Mouse (Mus musculus) neural tube, embryonic 12.5 days (tissue): ENCODE measurements at regions not wholly inside any gene's neighbourhood (a gene's known extent, or its start where the extent isn't known, plus 50 kb on each side); places are given as distances from the start of the nearest gene placed in this dataset.
A peak's percentile ranks its signal among the peaks of the same experiment; 100 is the strongest.

Experiments
- ATAC-seq: fragments of 200-750 bp; cut with Nextera tagmentation; 2 replicates; pipeline ENCODE4 v1.8.0; 2017; ENCODE audit warnings: low read depth, mild to moderate bottlenecking, moderate TSS enrichment, moderate library complexity; ENCODE audit not compliant: low FRiP score
- H3K27ac ChIP-seq: fragments of 300-500 bp; sonication (generic); 2 replicates; pipeline ENCODE4 v1.5.1; 2016
- H3K27me3 ChIP-seq: fragments of 300-500 bp; sonication (generic); replicated peaks from 2 replicates; pipeline ENCODE4 v1.6.1; 2016; ENCODE audit warnings: mild to moderate bottlenecking
- H3K36me3 ChIP-seq: fragments of 300-500 bp; sonication (generic); 2 replicates; pipeline ENCODE4 v1.6.1; 2016; ENCODE audit warnings: mild to moderate bottlenecking
- H3K4me1 ChIP-seq: fragments of 300-500 bp; sonication (generic); 2 replicates; pipeline ENCODE4 v1.6.1; 2016
- H3K4me2 ChIP-seq: fragments of 300-500 bp; sonication (generic); replicated peaks from 2 replicates; pipeline ENCODE4 v1.6.1; 2016; ENCODE audit warnings: mild to moderate bottlenecking
- H3K4me3 ChIP-seq: fragments of 300-500 bp; sonication (generic); 2 replicates; pipeline ENCODE4 v1.5.1; 2016
- H3K9ac ChIP-seq: fragments of 300-500 bp; sonication (generic); 2 replicates; pipeline ENCODE4 v1.6.1; 2016; ENCODE audit warnings: mild to moderate bottlenecking
- H3K9me3 ChIP-seq: fragments of 300-500 bp; sonication (generic); 2 replicates; pipeline ENCODE4 v1.6.1; 2016; ENCODE audit warnings: mild to moderate bottlenecking
- WGBS: fragments of 180-500 bp; shearing (Covaris S2); methylation state at CpG from one replicate; pipeline ENCODE4 v1.1.7; 2016; 5-methylcytosine and 5-hydroxymethylcytosine counted together

DNA sequence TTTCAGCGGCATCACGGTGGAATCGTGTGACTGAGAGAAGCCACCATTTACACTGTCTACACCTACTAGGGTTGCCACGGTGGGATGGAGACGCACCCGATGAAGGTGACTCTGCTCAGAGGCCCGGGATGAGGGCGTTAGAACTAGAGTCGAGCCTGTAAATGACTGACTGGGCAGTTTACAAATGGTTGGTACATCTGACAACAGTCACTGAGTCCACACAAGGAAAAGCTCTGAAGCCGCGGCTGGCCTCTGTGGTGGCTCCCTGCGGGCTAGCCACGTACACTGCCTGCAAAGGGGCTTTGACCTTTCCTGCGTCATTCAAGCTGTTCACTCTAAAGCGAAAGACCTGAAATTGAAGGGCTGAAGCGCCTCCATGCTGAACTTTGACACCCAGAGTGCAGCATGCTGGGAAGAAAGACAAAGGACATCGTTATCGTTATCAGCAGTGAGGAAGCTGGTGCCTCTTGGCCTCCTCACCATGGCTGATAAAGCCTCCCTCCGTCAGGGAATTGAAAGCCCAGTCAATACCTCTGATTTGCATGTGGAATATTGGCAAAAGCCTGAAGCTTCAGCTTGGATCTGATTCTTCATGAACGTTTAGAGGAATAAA is 462.1 kb upstream of the Arglu1 start:
- Histone ChIP-seq H3K4me2 (no peak overlapping the region), H3K36me3 (no peaks in the 10 kb centered on the region), H3K27ac (no peak overlapping the region), H3K9me3 (no peaks in the 10 kb centered on the region), H3K4me3 (no peak overlapping the region), H3K27me3 (no peaks in the 10 kb centered on the region), H3K4me1 (peaks cover 5% of the 10 kb centered on the region; the same call in 1 of the 2 replicates), H3K9ac (no peak overlapping the region)
- no peak for ATAC-seq
- 73% methylated on average over 20 of the region's 20 CpGs for WGBS

- Histone ChIP-seq H3K27me3 (no peaks in the 10 kb centered on the region), H3K9me3 (no peaks in the 10 kb centered on the region), H3K27ac (no peak overlapping the region), H3K4me3 (no peak overlapping the region), H3K9ac (no peak overlapping the region), H3K4me1 (peaks cover 3% of the 10 kb centered on the region; the same call in 1 of the 2 replicates), H3K4me2 (no peak overlapping the region), H3K36me3 (no peaks in the 10 kb centered on the region)
- WGBS = 79% methylated on average over 3 of the region's 3 CpGs
- no peak for ATAC-seq
Measured at GRCm38 (mm10) chr8:9144362-9144761, 454.0 kb upstream of the Arglu1 start.

- H3K4me1 ChIP-seq = peaks cover 3% of the 10 kb centered on the region; the same call in 1 of the 2 replicates
- no peak overlapping the region for H3K9ac ChIP-seq
- no peak overlapping the region for H3K27ac ChIP-seq
- H3K36me3 ChIP-seq = no peaks in the 10 kb centered on the region
- H3K4me3 ChIP-seq = no peak overlapping the region
- 74% methylated on average over 3 of the region's 3 CpGs for whole genome bisulfite sequencing
- H3K27me3 ChIP-seq = no peaks in the 10 kb centered on the region
- no peak overlapping the region for H3K4me2 ChIP-seq
- no peaks in the 10 kb centered on the region for H3K9me3 ChIP-seq
- no peak for ATAC-seq
Measured at GRCm38 (mm10) chr8:9139781-9140180, 449.5 kb upstream of the Arglu1 start.

DNA sequence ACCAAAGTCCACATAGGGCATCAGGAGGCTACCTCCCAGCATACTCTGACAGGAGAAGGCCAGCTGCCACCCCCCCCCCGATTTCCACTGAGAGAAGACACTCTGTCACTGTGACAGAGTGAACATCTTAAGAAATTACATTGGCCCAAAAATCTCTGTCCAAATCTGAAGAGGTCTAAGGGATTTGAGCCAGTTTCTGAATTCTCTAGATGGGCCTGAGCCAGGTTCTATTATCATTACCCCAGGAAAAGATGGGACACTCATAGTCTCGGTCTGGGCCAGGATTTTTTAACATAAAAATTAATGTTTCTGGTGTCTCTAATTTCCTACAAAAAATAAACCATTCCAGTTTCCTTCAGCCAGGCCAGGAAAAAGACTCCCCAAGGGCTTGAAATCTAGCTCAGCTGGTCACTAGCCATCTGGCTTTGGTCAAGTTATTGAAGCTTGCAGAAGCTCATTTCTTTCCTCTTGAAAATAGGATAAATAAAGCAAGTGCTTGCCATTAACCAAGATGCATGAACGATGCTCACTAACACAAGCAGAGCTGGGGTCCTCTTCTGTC is 448.8 kb upstream of the Arglu1 start:
- no peaks in the 10 kb centered on the region for H3K36me3 ChIP-seq
- WGBS = 77% methylated on average over 3 of the region's 3 CpGs
- H3K9me3 ChIP-seq = no peaks in the 10 kb centered on the region
- no peak overlapping the region for H3K4me3 ChIP-seq
- H3K4me2 ChIP-seq = no peak overlapping the region
- H3K27ac ChIP-seq = no peak overlapping the region
- H3K9ac ChIP-seq = no peak overlapping the region
- ATAC-seq = no peak
- H3K27me3 ChIP-seq = no peaks in the 10 kb centered on the region
- no peaks in the 10 kb centered on the region for H3K4me1 ChIP-seq

- H3K4me1 ChIP-seq = no peaks in the 10 kb centered on the region
- no peaks in the 10 kb centered on the region for H3K27me3 ChIP-seq
- H3K36me3 ChIP-seq = no peaks in the 10 kb centered on the region
- ATAC-seq = no peak
- 72% methylated on average over 7 of the region's 7 CpGs for WGBS
- H3K4me2 ChIP-seq = no peak overlapping the region
- no peak overlapping the region for H3K4me3 ChIP-seq
- no peaks in the 10 kb centered on the region for H3K9me3 ChIP-seq
- no peak overlapping the region for H3K27ac ChIP-seq
- no peak overlapping the region for H3K9ac ChIP-seq
Measured at GRCm38 (mm10) chr8:9133758-9134157, 443.4 kb upstream of the Arglu1 start.

GRCm38 (mm10) chr8:9132612-9133218 is 442.4 kb upstream of the Arglu1 start:
- no peaks in the 10 kb centered on the region for H3K36me3 ChIP-seq
- WGBS = 85% methylated on average over 5 of the region's 5 CpGs
- no peak overlapping the region for H3K9ac ChIP-seq
- H3K27me3 ChIP-seq = no peaks in the 10 kb centered on the region
- no peak overlapping the region for H3K27ac ChIP-seq
- ATAC-seq = no peak
- H3K9me3 ChIP-seq = no peaks in the 10 kb centered on the region
- H3K4me2 ChIP-seq = no peak overlapping the region
- H3K4me1 ChIP-seq = no peaks in the 10 kb centered on the region
- no peak overlapping the region for H3K4me3 ChIP-seq

DNA sequence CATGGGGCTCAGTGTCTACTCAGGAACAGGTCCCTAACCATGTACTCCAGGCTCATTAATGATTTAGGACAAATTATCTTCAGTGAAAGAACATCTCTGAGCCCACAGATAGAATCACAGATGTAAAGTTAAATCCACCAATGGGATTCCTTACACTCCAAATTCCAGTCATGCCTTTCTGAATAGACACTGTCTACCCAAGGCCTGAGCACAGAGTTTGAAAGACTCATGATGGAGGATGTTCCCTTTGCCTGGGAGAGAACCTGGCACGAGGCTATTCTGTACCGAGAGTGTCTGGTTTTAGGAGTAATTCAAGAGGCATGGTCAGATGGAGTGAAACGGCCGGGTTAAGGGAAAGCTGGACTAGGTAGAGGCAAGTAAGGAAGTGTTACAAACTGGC is 440.9 kb upstream of the Arglu1 start:
- Histone ChIP-seq H3K4me2 (no peak overlapping the region), H3K27me3 (no peaks in the 10 kb centered on the region), H3K4me3 (no peak overlapping the region), H3K9ac (no peak overlapping the region), H3K4me1 (no peaks in the 10 kb centered on the region), H3K36me3 (no peaks in the 10 kb centered on the region), H3K9me3 (no peaks in the 10 kb centered on the region), H3K27ac (no peak overlapping the region)
- ATAC-seq = no peak
- WGBS = 82% methylated on average over 4 of the region's 4 CpGs

DNA sequence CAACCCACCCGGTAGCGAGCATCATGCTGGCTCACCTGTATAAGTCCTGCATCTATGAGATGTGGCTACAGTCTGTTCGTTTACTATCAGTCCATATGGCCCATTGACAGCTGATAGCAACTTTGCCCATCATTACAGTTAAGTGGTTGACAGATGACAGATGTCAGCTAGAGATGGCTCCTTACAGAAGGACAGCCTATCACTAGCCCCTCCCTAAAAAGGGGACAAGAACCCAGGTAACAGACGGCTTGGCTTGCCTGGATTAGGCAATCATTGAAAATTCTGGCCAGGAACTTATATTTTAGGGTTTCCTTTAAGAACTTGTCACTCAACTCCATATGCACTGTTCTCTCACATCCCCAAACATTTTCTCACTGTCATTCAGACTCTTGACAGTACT is 434.2 kb upstream of the Arglu1 start:
- H3K27me3 ChIP-seq = no peaks in the 10 kb centered on the region
- no peaks in the 10 kb centered on the region for H3K9me3 ChIP-seq
- no peak overlapping the region for H3K4me3 ChIP-seq
- H3K4me1 ChIP-seq = no peaks in the 10 kb centered on the region
- ATAC-seq = no peak
- WGBS = 91% methylated on average over 4 of the region's 4 CpGs
- no peak overlapping the region for H3K27ac ChIP-seq
- no peaks in the 10 kb centered on the region for H3K36me3 ChIP-seq
- no peak overlapping the region for H3K9ac ChIP-seq
- H3K4me2 ChIP-seq = no peak overlapping the region

DNA sequence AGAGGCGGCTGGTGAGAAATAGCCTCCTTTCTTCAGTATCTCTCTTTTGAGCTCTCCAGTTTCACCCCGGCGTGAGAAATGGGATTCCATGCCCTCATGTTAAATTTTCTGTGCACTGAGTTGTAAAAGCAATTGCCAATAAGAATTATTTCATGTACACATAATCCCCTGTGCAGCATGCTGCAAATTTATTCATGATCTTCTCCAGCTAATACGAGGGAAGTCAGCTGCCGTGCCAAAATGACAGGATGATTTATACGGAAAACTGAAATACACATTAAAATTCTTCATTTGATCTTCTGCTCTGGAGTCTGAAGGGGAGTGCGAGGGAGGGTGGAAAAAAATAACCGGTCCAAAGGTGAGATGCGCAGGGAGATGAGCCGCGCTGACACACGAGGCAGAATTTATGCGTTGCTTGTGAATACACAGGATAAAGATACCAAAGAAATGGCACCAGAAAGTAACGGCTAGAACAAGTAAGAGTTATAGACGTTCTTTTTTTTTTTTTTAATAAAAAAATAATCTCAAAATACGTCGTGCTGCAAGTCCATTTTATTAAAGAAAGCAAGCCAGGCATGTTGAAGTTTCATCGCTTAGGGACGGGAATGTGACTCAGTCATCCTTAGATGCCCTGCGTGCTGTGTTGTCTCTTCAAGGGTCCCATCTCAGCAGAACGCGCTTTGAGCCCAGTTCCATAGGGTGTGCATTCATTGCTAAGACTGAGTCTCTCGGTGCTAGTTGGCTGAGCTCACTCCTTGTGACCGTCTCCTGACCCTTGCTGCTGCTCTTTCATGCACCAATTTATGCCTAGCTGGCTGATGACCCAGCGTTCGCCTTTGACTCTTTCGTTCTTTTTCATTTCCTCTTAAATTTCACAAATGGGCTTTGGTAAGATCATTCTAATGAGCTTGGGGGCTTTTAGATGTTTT is 427.8 kb upstream of the Arglu1 start:
- no peaks in the 10 kb centered on the region for H3K4me1 ChIP-seq
- H3K9me3 ChIP-seq = no peaks in the 10 kb centered on the region
- no peak overlapping the region for H3K4me3 ChIP-seq
- ATAC-seq = peak; percentile 76
- 74% methylated on average over 27 of the region's 27 CpGs for WGBS
- H3K9ac ChIP-seq = no peak overlapping the region
- no peak overlapping the region for H3K27ac ChIP-seq
- no peaks in the 10 kb centered on the region for H3K27me3 ChIP-seq
- H3K36me3 ChIP-seq = no peaks in the 10 kb centered on the region
- no peak overlapping the region for H3K4me2 ChIP-seq

DNA sequence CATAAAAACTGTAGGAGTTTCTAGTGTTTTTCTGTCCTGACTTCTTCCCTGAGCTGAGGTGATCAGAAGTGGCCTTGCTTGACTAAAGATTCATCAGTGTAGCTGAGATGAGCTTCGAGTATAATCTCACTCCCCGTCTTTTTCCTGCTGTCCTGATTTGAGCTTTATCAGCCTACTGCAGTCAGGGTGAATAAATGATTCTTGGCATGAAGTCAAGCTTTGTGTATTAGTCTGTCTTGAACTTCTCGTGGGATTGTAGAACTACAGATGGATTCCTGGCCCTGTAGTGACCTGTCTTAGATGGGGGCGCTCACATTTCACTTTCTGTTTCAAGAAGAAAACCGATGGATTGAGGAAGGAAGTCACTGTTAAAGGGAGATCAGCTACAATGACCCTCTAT is 405.7 kb upstream of the Arglu1 start:
- ATAC-seq = no peak
- H3K9ac ChIP-seq = no peak overlapping the region
- no peak overlapping the region for H3K27ac ChIP-seq
- no peaks in the 10 kb centered on the region for H3K4me1 ChIP-seq
- H3K4me3 ChIP-seq = no peak overlapping the region
- WGBS = 83% methylated on average over 5 of the region's 5 CpGs
- H3K4me2 ChIP-seq = no peak overlapping the region
- H3K36me3 ChIP-seq = no peaks in the 10 kb centered on the region
- no peaks in the 10 kb centered on the region for H3K27me3 ChIP-seq
- H3K9me3 ChIP-seq = no peaks in the 10 kb centered on the region

DNA sequence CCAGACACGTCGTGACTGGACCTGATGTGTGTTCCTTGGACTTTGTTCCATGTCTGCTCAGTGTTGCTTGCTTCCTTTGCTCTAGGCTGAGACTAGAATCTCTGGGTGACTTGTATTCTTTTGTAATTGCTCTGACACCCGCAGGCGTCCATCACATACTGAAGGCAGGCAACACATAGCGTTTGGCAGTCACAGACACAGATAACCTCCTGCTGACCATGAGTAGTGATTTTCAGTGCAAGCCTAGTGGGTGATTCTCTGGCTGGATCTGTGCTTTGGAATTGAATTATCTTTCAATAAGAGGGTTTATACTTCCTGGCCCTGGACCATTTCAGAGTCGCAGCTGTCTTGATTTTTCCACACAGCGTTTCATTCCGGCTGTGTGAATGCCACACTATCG is 403.7 kb upstream of the Arglu1 start:
- Histone ChIP-seq H3K4me1 (no peaks in the 10 kb centered on the region), H3K4me2 (no peak overlapping the region), H3K27me3 (no peaks in the 10 kb centered on the region), H3K9me3 (no peaks in the 10 kb centered on the region), H3K9ac (no peak overlapping the region), H3K27ac (no peak overlapping the region), H3K36me3 (no peaks in the 10 kb centered on the region), H3K4me3 (no peak overlapping the region)
- no peak for ATAC-seq
- WGBS = 78% methylated on average over 9 of the region's 9 CpGs

DNA sequence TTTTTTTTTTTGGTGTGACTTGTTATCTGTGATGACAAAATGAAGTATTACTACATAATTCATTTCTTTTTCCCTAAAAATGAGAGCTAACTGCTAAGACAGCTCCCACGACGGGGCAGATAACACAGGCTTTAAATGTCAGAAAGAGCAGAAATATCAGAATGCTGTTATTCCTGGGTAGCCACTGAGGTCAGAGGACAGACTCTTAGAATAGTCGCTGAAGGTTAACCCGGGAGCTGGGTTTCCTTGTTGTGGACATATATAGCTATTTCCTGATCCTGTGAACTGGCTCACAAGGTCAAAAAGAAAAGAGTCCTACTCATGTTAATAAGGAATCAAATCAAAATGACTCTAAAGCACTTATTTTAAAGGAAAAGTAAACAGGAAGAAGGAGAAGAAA is 403.0 kb upstream of the Arglu1 start:
- Histone ChIP-seq H3K4me2 (no peak overlapping the region), H3K27me3 (no peaks in the 10 kb centered on the region), H3K4me3 (no peak overlapping the region), H3K9me3 (no peaks in the 10 kb centered on the region), H3K36me3 (no peaks in the 10 kb centered on the region), H3K27ac (no peak overlapping the region), H3K4me1 (no peaks in the 10 kb centered on the region), H3K9ac (no peak overlapping the region)
- 80% methylated on average over 4 of the region's 4 CpGs for WGBS
- no peak for ATAC-seq
